Mouse (Mus musculus): Measurements from ENCODE around the gene Acbd3.

GRCm38 (mm10) chr1:180793445-180794117 is 67.7 kb downstream of the Acbd3 start:
- TF ChIP-seq USF1 (IDR thresholded peaks at IDR 0.05; ENCODE audit: low read depth, low read length), result no peak
- TF ChIP-seq MAFK (IDR thresholded peaks at IDR 0.05; ENCODE audit: insufficient replicate concordance, low read length), result no peak
- no peak for TF ChIP-seq POLR2A (IDR thresholded peaks at IDR 0.05; ENCODE audit: low read depth, low read length)
